Mouse (Mus musculus): ENCODE results near the gene Trim10.
"Not testable (repeated sequence)": the region's sequence is repeated elsewhere in the genome, so short reads cannot be mapped to it uniquely, and the experiment has no call there.

Gene Trim10

GRCm38 (mm10) chr17:36858181-36858580 is 11.2 kb upstream of the Trim10 start:
- no peak for DNase-seq (ENCODE audit: low spot score in 2 of 2)

- DNase-seq (ENCODE audit: low spot score in 2 of 2) = no peak
These were observed 7.7 kb upstream of the Trim10 start for GRCm38 (mm10) chr17:36861680-36862079.

GRCm38 (mm10) chr17:36866719-36867527 is 2.5 kb upstream of the Trim10 start, which contains the start of gene Trim15:
Trim15 (minus strand) TSS chr17:36867210.
- no peak for DNase-seq (ENCODE audit: low spot score in 2 of 2)

- DNase-seq (ENCODE audit: low spot score in 2 of 2) = no peak
These were observed 538 bp upstream of the Trim10 start for GRCm38 (mm10) chr17:36868836-36869235.

- DNase-seq (ENCODE audit: low spot score in 2 of 2) = no peak
These were observed 809 bp downstream of the Trim10 start for GRCm38 (mm10) chr17:36869955-36870810.

- DNase-seq (ENCODE audit: low spot score in 2 of 2) = no peak
These were observed 5.3 kb downstream of the Trim10 start for GRCm38 (mm10) chr17:36874636-36875035.

DNA sequence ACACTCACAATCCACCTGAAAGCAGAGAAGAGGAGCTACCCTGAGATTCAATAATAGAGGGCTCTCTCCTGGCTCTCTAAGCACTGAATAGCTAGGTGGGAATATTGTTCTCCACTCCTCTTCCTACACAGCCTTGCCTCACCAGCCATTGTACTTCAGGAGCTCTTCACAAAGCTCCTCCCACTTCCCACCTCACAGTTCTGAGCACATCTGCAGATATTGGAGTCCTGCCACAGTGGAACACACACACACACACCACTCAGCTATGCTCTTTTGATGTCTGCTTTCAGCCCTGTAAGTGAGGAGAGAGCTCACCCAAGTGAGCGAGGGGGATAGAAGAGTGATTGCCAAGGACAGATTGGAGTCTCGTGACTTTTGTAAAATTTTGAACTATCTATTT is 14.0 kb downstream of the Trim10 start:
- DNase-seq (ENCODE audit: low spot score in 2 of 2) = no peak

- no peak for DNase-seq (ENCODE audit: low spot score in 2 of 2)
These were observed 15.9 kb downstream of the Trim10 start for GRCm38 (mm10) chr17:36885132-36885790.

GRCm38 (mm10) chr17:36890073-36890903 is 20.9 kb downstream of the Trim10 start, which contains the start of gene Trim40:
Trim40 (minus strand) TSS chr17:36890123.
- DNase-seq (ENCODE audit: low spot score in 2 of 2) = no peak

DNA sequence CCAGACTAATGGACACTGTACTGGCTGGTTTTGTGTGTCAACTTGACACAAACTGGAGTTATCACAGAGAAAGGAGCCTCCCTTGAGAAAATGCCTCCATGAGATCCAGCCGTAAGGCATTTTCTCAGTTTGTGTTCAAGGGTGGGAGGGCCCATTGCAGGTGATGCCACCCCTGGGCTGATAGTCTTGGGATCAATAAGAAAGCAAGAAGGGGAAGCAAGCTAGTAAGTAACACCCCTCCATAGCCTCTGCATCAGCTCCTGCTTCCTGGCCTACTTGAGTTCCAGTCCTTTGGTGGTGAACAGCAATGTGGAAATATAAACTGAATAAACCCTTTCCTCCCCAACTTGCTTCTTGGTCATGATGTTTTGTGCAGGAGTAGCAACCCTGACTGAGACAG is 22.1 kb downstream of the Trim10 start:
- not testable (repeated sequence) for DNase-seq (ENCODE audit: low spot score in 2 of 2)

- peak; percentile 11 to 23 for DNase-seq (ENCODE audit: low spot score in 2 of 2)
These were observed 23.0 kb downstream of the Trim10 start for GRCm38 (mm10) chr17:36892362-36892761.

DNA sequence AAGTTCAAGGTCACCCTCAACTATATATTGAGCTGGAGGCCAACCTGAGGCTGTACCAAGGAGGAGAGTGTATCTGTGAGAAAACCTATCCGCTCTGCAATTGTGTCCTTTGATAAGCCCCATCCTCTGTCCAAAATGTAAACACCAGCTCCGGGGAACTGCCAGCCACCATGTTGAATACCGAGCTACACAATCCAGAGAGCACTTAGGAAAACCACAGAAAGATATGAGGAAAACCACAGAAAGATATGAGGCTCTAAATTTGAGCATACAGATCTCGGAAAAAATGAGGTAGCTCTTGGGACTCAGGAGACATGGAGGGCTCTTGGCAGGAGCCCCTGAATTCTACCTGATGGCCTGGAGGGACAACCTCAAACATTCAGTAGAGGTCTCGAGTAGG is 24.0 kb downstream of the Trim10 start:
- DNase-seq (ENCODE audit: low spot score in 2 of 2) = no peak

DNA sequence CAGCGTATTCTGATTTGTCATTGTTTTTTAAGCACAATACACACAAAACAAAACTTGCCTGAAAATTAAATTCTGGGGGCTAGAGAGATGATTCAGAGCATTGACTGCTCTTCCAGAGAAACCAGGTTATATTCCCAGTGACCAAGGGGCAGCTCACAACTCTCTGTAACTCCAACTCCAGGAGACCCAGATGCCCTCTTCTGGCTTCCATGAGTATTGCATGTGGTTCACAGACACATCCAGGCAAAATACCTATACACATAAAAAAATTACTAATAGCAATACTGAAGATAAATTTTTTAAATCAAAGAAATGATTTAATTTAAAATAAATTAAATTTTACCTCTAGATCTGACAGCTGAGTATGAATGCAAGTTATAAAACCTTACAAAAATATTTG is 27.2 kb downstream of the Trim10 start:
- DNase-seq (ENCODE audit: low spot score in 2 of 2) = no peak

DNA sequence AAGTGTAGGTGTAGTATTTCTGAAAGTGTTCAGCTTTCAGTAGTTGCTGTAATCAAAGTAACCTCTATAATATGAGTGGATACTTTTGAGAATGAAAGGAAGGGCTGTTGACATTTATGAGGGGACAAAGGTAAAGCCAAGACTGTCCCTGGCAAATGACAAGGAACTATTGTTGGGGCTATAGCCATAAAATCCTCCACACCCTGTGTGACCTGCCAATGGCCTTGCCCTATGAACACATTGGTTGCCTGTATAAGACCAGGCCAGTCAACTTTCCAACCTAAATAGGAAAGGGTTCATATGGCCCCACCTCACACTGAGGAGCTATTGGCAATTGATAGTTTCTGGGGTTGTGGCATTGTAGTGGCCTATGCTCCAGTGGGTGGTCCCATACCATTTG is 27.7 kb downstream of the Trim10 start:
- no peak for DNase-seq (ENCODE audit: low spot score in 2 of 2)

GRCm38 (mm10) chr17:36897552-36898205 is 28.3 kb downstream of the Trim10 start, which contains the start of gene Trim31:
Trim31 (plus strand) TSS chr17:36898118.
- no peak for DNase-seq (ENCODE audit: low spot score in 2 of 2)

DNA sequence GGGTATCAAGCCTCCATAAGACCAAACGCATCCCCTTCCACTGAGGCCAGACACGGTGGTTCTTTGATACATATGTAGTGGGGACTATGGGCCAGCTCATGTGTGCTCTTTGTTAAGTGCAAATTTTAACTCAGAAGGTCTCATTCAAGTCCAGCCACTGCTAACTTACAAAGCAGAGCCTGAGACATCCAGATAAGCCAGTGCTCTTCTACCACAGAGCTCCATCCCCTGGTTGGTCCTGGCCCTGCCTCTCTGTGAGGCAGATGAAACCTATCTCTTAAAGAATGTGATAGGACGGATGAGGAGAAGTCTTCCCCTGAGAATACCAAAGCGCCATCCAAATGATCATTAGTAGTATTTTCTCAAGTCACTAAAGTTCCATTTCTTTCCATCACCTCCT is 30.0 kb downstream of the Trim10 start:
- DNase-seq (ENCODE audit: low spot score in 2 of 2) = no peak

DNA sequence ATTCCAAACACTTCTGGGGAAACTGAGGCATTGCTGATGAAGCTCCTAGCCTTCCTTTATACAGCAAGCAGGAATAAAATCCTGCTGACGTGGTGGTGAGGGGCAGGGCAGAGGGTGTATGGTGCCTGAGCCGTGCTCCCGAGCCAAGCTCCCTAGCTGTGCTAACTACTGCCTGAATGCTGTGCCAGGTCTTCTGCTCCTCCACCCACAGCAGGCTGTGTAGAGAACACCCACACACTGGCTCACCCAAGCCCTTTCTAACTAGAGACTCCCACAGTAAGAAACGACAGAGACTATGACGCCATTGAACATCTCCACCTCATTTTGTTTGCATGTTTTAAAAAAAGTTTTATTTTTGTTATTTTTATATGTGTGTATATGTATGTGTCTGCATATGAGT is 30.6 kb downstream of the Trim10 start:
- no peak for DNase-seq (ENCODE audit: low spot score in 2 of 2)

DNA sequence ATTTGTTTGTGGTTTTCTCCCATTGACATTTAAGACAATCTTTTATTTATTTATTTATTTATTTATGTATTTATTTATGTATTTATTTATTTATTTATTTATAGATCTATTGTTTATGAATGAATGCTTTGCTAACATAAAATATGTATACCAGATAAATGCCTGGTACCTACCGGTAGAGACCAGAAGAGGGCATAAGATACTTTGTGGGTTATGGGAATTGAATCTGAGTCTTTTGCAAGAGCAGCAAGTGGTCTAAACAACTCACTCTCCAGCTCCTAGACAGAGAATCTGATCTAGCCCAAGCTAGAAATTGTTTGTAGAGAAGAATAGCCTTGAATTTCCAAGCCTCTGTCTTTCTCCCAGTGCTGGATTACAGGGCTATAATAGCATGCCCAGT is 31.3 kb downstream of the Trim10 start:
- DNase-seq (ENCODE audit: low spot score in 2 of 2) = no peak

- DNase-seq (ENCODE audit: low spot score in 2 of 2) = no peak
These were observed 34.3 kb downstream of the Trim10 start for GRCm38 (mm10) chr17:36903651-36904050.

DNA sequence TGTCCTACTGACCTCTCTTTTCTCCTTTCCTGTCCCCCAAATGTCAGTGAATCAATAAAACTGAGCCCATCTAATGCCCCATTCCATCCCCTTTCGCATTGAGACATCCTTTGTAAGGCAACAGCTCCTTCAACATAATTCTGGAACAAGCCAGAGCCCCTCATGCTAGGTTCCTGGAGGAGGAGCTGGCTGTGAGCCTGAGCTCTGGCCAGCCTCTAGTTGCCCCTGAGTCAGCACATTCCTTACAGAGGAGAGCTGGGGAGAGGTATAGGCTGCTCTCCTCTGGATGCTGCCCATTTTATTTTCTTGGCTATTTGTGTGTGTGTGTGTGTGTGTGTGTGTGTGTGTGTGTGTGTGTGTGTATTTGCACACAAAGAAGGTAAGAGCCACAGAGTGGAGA is 38.9 kb downstream of the Trim10 start:
- DNase-seq (ENCODE audit: low spot score in 2 of 2) = no peak

DNA sequence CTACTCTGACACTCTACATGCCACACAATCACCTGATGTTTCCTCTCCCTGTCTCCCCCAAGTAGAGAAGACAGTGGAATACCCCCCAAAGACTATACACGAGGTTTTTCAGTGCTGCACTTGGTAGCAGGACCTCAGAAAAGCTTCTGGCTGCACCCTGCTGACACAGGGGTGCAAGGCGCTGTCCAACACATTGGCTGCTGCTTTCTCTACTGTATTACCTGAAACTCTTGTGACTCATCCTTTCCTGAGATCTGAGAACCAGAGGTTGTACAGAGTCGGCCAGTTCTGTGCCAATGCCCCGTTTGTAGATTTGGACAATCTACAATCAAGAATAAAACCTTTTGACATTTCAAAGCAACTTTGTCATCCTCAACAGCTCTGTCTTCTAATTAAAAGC is 40.4 kb downstream of the Trim10 start:
- no peak for DNase-seq (ENCODE audit: low spot score in 2 of 2)
